Mouse (Mus musculus) heart, postnatal 10 days (tissue): ENCODE results near the gene Erbb4. TPM values are rescaled to one million over a fixed set of nuclear protein-coding genes. Genes with fewer than 3 reads are reported as not detected.

Experiments
- DNase-seq, 2 experiments: peaks; one replicate each; pipeline ENCODE4 v3.0.0; 2021
- intact Hi-C: fragments of 180-260 bp; cut with DNase I; formaldehyde crosslinking; loops from one replicate; pipeline ENCODE4 v1.15.1; 2025
- total RNA-seq, 2 experiments: library from RNA; stranded (reverse); gene quantifications; 2 replicates each; pipeline ENCODE4 v1.2.3; 2021

Erbb4 gene
- total RNA-seq, 2 experiments from 2014 or later, result 18.6 to 22.4 TPM

DNA sequence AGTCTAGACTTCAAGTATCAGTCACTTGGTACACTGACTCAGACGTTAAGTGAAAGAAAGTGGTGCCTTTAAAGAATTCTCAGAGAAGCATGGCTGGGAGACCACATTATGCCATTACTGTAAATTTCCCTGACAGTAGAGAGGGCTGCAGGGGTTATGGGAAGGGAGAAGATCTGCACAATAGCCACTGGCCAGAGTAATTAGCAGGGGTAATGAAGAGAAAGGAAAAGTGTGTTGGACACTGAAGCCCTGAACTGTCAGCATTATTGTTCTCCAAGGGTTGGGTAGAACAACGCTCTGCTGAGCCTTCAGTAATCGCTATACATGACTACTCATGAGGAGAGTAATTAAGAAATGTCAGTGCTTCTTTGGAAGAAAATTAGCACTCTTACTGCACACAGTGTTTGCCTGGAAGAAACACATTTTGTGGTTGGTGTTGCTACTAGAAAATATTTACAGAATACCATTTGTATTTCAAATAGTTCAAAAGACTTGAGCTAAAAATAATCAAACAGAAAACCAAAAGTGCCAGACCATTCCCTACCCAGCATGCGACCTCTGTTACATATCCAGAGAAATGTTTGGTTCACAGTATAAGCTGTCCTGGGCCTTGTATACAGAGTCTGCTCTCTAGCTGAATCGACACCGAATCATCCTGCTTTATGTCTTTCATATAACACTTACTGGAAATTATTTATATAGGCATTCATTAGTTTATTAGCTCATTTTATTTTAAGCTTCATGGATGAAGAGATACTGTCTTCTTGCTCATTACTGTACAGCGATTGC is 965.1 kb downstream of the Erbb4 start:
- no peak for DNase-seq
- intact Hi-C loops, result no loop called here

DNA sequence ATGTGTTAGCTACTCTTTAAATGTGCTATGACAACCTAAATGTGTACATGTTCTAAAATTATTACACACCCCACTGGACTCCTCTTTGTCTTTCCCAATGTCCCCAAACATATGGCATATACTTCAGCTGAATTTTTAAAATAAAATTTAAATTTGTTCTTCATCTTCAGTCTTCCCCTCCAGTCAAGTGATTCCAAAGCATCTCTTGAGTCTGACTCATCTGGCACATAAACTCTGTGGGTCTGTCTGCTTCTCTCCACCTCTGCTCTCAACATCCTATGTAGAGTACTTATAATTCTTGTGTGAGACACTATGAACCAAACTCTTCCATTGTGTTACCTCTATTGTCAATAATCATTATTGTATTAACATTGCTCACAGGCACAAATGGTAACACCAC is 972.9 kb downstream of the Erbb4 start:
- DNase-seq, result no peak
- intact Hi-C loops, result no loop called here

DNA sequence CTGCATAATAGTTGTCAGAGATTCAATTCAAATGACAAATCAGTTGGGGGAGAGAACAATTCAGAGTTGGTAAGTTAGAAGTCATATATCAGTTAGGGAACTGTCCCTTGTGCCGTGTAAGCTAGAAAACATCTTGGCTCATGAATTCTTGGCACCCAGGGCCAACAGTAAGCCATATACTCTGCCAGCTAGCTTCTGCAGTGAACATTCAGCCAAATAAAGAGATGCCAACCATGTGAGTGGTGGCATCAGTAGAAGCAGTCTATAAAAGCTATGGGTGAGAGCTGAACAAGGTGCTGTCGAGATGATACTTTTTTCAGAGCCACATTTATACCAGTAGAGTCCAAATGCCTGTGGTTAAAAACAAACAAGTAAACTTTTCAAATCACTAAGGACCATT is 973.4 kb downstream of the Erbb4 start:
- intact Hi-C loops, result no loop called here
- DNase-seq, result no peak

DNA sequence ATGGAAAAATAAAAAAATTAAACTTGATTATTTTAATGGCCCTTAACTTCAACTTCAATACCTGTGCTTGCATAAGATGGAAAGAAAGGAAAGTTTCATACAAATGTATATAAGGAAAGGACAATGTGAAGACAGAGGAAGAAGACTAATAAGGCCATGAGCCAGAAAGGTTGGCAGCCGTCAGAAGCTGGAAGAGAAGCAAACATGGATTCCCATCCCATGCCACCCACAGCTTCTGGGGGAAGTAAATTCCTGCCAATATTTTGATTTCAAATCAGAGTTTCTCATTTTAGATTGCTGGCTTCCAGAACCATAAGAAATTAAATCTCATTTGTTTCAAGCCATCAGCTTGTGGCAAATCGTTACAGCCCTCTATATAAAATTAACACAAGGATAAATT is 984.3 kb downstream of the Erbb4 start:
- intact Hi-C loops, result no loop called here
- no peak for DNase-seq

DNA sequence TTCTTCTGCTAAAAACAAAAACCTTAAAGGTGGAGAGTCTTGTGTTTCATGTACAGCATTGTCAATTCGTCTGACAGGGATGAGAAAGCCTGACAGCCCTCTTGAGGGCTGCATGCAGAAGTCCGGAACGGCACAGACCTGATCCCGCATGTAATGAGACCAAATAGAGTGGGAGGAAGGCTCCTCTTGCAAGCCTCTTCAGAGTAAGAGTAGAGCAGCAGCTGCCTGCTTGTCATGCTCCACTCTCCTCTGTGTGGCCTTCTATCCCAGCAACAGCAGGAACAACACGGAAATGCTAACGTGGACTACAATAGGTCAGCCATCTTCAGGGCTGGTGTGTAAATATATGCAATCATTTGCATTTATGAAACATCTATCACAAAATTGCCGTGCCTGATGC is 987.5 kb downstream of the Erbb4 start:
- intact Hi-C loops, result no loop called here

DNA sequence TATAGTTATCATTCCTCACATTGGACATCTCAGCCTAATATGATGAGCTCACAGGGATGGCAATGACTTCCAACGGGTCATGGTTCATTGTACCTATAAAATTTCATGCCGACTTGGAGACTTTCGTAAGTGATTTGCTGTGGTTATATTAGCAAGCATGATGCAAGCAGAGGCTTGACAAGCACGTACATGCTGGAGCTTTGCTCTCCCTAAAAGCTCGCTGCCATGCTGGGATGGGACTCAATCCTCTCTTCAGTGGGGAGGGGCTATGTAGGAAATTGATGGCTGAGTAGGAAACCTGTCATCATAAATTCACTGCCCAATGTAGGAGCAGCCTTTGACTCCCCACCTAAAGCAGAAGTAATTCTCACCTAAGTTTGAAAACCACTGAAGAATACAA is 992.1 kb downstream of the Erbb4 start:
- intact Hi-C loops, result no loop called here
- no peak for DNase-seq

More for the DNA sequence above, 987.5 kb downstream of the Erbb4 start:
- DNase-seq, result no peak

DNA sequence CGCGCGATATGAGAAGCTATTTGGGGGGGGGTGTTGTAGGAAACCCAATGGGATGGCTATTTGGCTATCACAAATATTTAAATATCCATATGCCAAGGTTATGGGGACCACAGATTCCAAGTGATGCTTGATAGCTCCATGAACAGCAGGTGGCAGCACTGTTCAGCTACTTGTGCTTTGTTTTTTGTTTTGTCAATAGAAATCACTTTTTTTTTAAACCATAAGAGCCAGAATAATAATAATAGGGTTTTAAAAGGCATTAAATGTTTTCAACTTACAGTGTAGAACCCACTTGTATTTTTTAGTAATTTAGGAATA is 1001.4 kb downstream of the Erbb4 start:
- intact Hi-C loops, result loop anchor here (5.0 kb wide), 1 partner anchor 1031 kb away; no protein-coding TSS in a partner anchor
- peak in 1 of 2 experiments; percentile 34 for DNase-seq

DNA sequence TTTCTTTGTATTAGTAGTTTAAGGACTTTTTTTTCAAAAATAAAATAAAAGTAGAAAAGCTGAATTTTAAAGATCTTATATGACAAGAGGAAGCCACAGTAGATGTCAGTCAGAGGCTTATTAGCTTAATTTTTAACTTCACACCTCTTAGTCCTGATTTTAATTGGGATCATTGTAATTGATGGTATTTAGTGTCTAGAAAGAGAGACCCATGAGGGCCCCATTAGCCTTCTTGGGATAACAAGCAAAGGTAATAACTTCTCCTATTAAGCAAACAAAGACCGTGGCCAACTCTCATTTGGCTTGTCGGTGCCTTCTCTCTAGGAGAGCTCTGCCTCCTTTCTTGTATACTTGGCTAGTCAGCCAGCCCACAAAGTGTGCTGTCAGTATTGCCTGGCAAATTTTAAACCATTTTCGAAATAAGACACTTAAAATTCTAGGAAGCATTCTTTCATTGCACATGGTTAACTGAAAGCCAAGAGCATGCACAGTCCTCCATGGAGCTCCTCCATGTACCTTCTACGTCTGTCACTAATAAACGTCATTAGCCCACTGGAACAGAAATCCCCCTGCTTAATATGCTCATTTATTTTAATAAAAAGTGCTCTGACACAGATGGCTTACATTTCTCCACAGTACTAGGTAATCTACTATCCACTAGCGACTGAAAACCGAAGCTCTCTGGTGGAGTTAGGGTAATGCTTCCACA is 1001.9 kb downstream of the Erbb4 start:
- DNase-seq, result no peak
- intact Hi-C loops, result loop anchor here (5.0 kb wide), 1 partner anchor 1031 kb away; no protein-coding TSS in a partner anchor

DNA sequence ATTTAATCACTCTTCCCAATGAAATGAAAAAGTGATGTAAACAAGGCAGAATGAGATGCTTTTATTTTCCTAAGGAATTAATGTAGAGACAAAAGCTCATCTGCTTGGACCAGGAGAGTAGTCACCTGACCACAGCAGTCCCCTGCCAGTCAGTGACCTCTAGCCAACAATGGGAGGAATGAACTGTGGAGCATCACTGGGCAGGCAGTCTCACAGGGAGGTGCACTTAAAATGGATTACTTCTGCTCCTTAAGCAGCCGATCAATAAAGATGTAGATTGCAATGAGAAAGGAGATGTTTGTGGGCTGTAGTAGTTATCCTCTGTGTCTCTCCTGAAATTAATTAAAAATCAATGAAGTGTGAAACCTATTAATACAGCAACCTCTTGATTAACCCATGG is 1018.2 kb downstream of the Erbb4 start:
- no peak for DNase-seq

DNA sequence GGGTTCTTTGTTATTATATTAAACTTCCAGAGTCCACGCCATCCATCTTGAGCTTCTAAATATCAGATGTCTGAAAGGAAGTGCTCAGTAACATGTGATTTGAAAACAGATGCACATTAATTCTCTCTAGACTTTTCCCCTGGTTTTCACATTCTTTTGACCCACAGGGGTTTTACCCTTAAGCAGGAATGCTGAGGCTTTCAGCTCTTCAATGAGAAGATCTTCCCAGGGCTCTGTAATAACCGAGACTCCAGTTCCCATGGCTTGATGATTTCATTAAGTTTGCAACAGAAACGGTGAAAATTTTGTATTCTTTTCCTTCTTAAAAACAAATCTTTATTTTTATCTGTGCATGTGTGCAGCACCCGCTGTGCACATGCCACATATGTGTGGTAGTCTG is 1051.4 kb downstream of the Erbb4 start:
- DNase-seq, result no peak
- intact Hi-C loops, result no loop called here

More for the DNA sequence above, 1018.2 kb downstream of the Erbb4 start:
- intact Hi-C loops, result no loop called here

DNA sequence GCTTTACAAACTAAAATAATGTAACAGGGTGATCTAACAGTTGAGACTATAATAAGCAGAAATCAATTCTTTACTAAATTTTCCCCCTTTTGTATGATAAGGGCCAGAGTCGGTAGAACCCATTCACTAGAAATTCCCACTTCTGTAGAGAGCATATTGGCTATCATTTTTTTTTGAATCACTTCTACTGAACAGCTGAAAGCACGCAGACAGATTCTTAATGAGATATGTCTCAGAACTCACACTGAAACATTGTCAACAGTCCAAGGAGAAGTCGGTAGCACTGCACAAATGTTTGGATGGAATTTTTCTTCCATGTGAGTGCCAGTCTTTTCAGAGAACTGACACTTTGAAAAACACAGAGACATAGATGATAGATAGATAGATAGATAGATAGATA is 1053.1 kb downstream of the Erbb4 start:
- DNase-seq, result no peak
- intact Hi-C loops, result no loop called here

DNA sequence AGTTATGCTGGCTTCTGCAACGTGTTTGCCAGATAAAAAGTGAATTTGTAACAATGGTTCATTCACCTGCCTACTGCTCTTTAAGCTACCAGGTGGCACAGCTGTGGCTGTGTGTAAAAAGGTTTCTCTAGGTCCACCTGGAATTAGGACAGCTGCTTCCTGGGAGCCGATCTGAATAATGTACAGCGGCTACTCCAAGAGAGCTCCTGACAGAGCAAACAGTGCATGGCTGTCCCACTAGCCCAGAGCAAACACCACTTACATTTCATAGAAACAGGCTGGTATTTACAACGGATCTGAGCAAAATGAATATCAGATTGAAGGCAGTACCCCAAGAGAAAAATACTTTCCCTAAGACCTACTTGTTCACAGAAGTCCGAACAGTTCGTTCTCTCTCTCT is 1058.0 kb downstream of the Erbb4 start:
- DNase-seq, result peak in 1 of 2 experiments; percentile 1
- intact Hi-C loops, result no loop called here

DNA sequence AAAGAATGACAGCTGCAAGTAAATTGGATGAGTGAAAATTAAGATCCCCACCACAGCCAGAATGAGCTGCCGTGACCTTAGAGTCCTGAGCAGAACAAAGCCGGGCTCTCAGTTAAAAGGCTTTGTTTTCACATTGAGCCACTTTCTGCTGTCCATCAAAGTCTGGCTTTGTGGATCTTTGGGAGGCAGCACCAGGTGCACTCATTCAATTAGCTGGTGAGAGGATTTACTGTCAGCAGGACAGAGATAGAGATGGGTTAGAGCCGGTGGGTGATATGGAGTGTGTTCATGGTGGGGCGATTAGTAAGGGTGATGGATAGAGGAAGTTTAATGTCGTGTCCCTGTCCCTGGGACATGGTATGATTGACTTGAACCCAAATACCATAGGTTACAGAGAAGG is 1060.7 kb downstream of the Erbb4 start:
- intact Hi-C loops, result no loop called here
- DNase-seq, result no peak

DNA sequence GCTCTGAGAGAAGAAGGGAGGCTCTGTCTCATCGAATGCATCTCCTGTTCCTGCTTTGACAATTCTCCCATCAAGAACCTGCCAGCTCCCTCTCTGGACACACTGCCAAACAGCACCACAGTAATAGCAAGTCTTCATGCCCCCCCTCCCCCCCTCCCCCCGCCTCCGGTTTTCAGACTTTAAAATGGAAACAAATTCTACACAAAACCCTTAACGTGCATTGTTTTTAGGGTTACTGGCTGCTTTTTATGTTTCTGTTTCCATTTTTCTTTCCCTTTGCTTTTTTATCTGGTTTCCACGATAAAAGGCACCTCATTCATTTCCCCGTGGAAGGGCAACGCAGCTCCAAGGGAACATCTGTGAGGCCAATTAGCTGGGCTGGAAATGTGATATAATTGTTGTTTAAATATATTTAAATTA is 1061.3 kb downstream of the Erbb4 start:
- DNase-seq, result peak in 1 of 2 experiments; percentile 2
- intact Hi-C loops, result no loop called here

DNA sequence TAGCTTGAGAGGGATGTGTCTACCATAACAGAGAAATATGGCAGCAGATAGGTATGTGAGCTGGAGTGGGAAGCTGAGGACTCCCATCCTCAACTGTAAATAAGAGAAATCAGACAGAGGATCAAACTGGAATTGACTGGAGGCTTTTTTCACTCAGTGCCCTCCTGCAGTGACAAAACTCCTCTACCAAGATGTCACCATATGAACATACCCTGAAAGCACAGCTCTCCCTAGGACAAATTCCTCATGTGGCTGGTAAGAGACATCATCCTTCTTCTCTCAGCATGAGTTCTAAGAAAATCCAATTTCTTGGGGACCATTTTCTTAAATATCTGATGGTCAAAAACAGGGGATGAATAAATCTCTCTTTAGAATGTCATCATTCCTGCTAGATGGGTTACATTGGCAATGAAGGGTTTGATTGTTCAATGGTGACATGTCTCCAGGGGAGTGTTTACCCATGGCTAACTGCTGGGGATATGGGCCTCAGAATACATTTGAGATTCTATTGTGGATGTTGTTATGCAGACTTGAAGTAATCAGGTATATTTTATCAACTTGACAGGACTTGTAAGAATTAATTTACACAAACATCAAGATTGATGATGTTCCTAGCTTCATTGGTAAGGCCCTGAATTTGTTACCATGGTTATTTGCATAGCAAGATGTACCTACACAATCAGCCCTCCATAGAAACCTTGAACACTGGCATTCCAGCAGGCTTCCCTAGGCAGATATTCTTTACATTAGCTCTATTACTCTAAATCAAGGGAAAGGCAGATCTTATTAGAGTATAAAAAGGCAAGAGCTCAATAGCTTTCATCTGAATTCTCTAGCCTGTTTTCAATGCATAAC is 1083.5 kb downstream of the Erbb4 start:
- intact Hi-C loops, result no loop called here
- no peak for DNase-seq

DNA sequence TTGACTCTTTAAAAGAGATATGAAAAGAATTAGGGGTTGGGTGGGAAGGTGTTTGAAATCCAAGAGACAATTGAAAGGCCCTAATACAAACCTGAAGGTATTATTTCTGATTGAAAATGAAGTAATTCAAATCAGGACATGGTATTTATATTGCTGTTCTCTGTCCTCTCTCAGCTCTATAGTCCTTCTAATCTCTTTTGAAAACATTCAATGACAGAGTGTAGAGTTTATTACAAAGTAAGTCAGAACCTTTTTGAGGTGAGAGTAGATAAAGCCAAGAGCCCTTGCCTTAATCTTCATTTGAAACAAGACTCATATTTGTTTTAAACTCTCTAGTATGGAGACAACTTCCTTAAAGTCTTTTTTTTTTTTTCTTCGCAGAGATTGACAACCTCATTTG is 1087.8 kb downstream of the Erbb4 start:
- intact Hi-C loops, result no loop called here
- no peak for DNase-seq

DNA sequence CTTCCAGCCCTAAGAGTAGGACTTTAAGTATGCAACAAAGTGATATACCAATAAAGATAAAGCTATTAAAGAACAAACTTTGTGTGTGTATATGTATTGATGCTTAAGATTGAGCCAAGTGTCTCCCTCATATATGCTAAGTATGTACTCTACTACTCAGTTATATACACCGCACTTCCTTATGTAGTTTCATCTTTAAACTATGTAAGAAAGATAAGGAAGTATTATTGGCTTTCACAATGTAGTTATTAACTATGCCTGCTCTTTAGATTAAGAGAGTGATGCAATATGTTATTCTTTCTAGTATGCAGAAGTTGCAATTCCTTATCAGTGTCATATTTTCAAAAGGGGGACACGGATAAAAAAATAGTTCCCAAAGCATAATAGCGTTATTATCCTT is 1088.2 kb downstream of the Erbb4 start:
- no peak for DNase-seq
- intact Hi-C loops, result no loop called here
